Mouse (Mus musculus) heart, adult 2 months (tissue): ENCODE measurements around the gene Atp2a1. TPM values are rescaled to one million over a fixed set of nuclear protein-coding genes. Genes with fewer than 3 reads are reported as not detected.

ENCODE experiments used
- DNase-seq, 2 experiments: peaks; one replicate each; pipeline ENCODE4 v3.0.0; 2021
- H3K27ac ChIP-seq: fragments of 200-600 bp; 2 replicates; pipeline ENCODE4 v1.8.1; 2022
- H3K27me3 ChIP-seq: fragments of 200-500 bp; 2 replicates; pipeline ENCODE4 v1.6.1; 2012; ENCODE audit warnings: mild to moderate bottlenecking, low read length, inconsistent platforms, mixed read lengths; ENCODE audit not compliant: control insufficient read depth, insufficient read depth
- H3K36me3 ChIP-seq: fragments of 200-500 bp; 2 replicates; pipeline ENCODE4 v1.6.1; 2012; ENCODE audit warnings: low read length, inconsistent platforms; ENCODE audit not compliant: control insufficient read depth, insufficient read depth
- H3K4me1 ChIP-seq: fragments of 200-500 bp; 2 replicates; pipeline ENCODE4 v1.6.1; 2011; ENCODE audit warnings: low read length; ENCODE audit not compliant: control insufficient read depth, insufficient read depth
- H3K4me3 ChIP-seq: fragments of 200-600 bp; 2 replicates; pipeline ENCODE4 v1.8.1; 2022
- H3K79me2 ChIP-seq: fragments of 200-500 bp; replicated peaks from 2 replicates; pipeline ENCODE4 v1.6.1; 2012; ENCODE audit warnings: mild to moderate bottlenecking, inconsistent platforms, low read length, moderate library complexity, mixed read lengths; ENCODE audit not compliant: control insufficient read depth, insufficient read depth
- H3K9ac ChIP-seq: fragments of 200-500 bp; 2 replicates; pipeline ENCODE4 v1.6.1; 2012; ENCODE audit warnings: low read depth, mild to moderate bottlenecking, control low read depth, inconsistent platforms, low read length, mixed read lengths
- CTCF ChIP-seq: fragments of 200-600 bp; IDR thresholded peaks from 2 replicates; pipeline ENCODE4 v1.8.1; 2022; ENCODE audit warnings: antibody characterized with exemption, mild to moderate bottlenecking, moderate library complexity
- EP300 ChIP-seq: fragments of 200-500 bp; IDR thresholded peaks from 2 replicates; pipeline ENCODE4 v1.6.1; 2011; ENCODE audit warnings: low read depth, low read length, control low read depth; ENCODE audit not compliant: insufficient read depth
- POLR2A ChIP-seq: fragments of 200-500 bp; IDR thresholded peaks from 2 replicates; pipeline ENCODE4 v1.6.1; 2011; ENCODE audit warnings: mild to moderate bottlenecking, low read depth, low read length, control low read depth; ENCODE audit not compliant: insufficient read depth
- WGBS: fragments of 180-500 bp; shearing (Covaris S2); methylation state at CpG from one replicate; pipeline ENCODE4 v1.1.7; 2018; 5-methylcytosine and 5-hydroxymethylcytosine counted together
- intact Hi-C: fragments of 180-260 bp; cut with DNase I; formaldehyde crosslinking; loops from one replicate; pipeline ENCODE4 v1.15.1; 2025
- polyA plus RNA-seq: library from polyadenylated mRNA; depleted of rRNA; stranded (reverse); fragments of >200 nt; gene quantifications from 2 replicates; pipeline ENCODE4 v1.2.3, GENCODE M21; 2012
- total RNA-seq, 2 experiments: library from RNA; stranded (reverse); gene quantifications; 2 replicates each; pipeline ENCODE4 v1.2.3; 2021

The Atp2a1 gene
- total and polyA plus RNA-seq, 3 experiments: 1.1 to 6.6 (median 1.3) TPM

GRCm38 (mm10) chr7:126481699-126482098 lies 18.8 kb upstream of the Atp2a1 start:
- no peaks in the 10 kb centered on the region for H3K27me3 ChIP-seq
- WGBS: 14% methylated on average over 5 of the region's 5 CpGs

DNA sequence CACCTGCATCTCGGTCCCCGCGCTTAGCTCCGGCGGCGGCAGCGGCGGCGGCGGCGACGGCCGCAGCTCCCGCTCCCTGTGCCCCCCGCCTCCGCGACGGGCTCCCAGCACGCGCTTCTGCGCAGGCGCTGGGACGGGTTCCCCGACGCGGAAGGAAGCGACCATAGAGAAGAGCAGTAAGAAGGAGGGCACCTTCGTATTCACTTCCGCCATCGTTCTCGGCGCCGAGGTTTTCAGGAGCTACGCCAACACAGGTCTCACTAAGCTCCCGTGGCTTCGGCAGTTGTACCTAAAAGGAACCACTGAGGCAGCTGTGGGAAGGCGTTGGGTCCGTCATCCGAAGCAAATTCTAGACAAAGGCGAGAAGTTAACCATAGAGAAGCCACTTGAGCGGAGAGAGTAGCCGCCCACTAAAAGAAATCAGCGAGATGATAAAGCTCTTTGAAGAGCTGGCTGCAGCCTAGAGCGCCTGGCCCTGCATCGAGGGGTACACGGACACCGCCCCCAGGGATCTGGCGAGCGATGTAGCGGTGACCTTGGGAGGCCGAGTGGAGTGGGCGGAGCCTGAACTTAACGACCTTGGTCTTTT lies 12.2 kb upstream of the Atp2a1 start, which contains the start of gene Sh2b1:
Gene Sh2b1 (minus strand): TSS at position 432 of the 589 bp plus-strand sequence.
- peak; percentile 57 for TF ChIP-seq CTCF
- peak; percentile 89 for TF ChIP-seq POLR2A
- TF ChIP-seq EP300: peak; percentile 25; the same call in 1 of the 2 replicates
- Histone ChIP-seq H3K27ac (peak within 1 kb of the TSS; percentile 95), H3K4me1 (peaks cover 2% of the 10 kb centered on the region), H3K4me3 (peak within 1 kb of the TSS; percentile 66), H3K9ac (peak within 1 kb of the TSS; percentile 84), H3K27me3 (no peaks in the 10 kb centered on the region), H3K79me2 (no peaks in the 10 kb centered on the region), H3K36me3 (no peaks in the 10 kb centered on the region)
- intact Hi-C loops: loop anchor here (2.0 kb wide), 1 partner anchor 92 kb away; the partner anchor contains the start of gene Eif3c
- DNase-seq: peak; percentile 89 to 92
- under 1% methylated on average over 53 of the region's 53 CpGs for WGBS

More at GRCm38 (mm10) chr7:126481699-126482098, 18.8 kb upstream of the Atp2a1 start:
- H3K36me3 ChIP-seq: no peaks in the 10 kb centered on the region
- H3K4me3 ChIP-seq: peak overlapping the region; percentile 53
- H3K4me1 ChIP-seq: no peaks in the 10 kb centered on the region
- H3K9ac ChIP-seq: no peak overlapping the region
- no peaks in the 10 kb centered on the region for H3K79me2 ChIP-seq
- no peak for DNase-seq
- intact Hi-C loops: loop anchor here (1.0 to 5.0 kb wide), 3 partner anchors 47 to 156 kb away; partner anchors contain the start of gene Nfatc2ip
- TF ChIP-seq POLR2A (no peak), CTCF (peak; percentile 88), EP300 (no peak)
- H3K27ac ChIP-seq: peak overlapping the region; percentile 65

GRCm38 (mm10) chr7:126474486-126474955 lies 11.6 kb upstream of the Atp2a1 start:
- intact Hi-C loops: loop anchor here (2.0 kb wide), 1 partner anchor 92 kb away; the partner anchor contains the start of gene Eif3c
- TF ChIP-seq EP300: no peak
- no peak for TF ChIP-seq CTCF
- TF ChIP-seq POLR2A: no peak
- no peaks in the 10 kb centered on the region for H3K79me2 ChIP-seq
- no peaks in the 10 kb centered on the region for H3K36me3 ChIP-seq
- H3K4me1 ChIP-seq: peaks cover 2% of the 10 kb centered on the region
- H3K27me3 ChIP-seq: no peaks in the 10 kb centered on the region
- H3K27ac ChIP-seq: peak overlapping the region; percentile 95
- H3K9ac ChIP-seq: peak overlapping the region; percentile 84
- 0% methylated on average over 26 of the region's 27 CpGs for WGBS
- H3K4me3 ChIP-seq: peak overlapping the region; percentile 66
- peak in 1 of 2 experiments; percentile 36 for DNase-seq

DNA sequence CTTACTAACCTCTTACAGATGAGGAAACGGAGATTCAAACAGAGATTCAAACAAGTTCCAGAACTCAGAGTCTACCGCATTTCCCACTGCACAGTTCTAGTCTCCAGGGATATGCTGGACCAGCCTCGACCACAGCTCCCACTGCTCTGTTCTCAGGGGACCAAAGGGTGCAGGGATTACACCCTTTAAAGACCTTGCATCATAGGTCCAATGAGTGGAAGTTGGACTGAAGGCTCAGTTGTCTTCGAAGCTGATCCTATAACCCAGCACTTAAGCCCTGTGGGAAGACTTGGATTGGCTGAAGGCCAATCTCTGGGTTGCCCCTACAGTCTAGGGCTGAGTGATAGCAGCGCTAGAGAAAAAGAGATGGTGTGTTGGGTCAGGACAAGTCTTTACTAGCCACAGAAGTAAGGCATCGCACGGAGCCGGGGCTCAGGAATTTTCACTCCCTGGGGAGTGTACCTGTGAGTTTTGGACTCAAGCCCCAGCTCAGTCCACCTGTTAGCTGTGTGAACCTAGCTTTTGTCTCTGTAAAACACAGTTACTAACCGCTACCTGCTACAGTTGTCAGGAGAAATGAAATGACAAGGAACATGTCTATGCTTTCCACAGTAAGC lies 10.7 kb upstream of the Atp2a1 start:
- Histone ChIP-seq H3K4me3 (peak overlapping the region; percentile 66), H3K9ac (no peak overlapping the region), H3K4me1 (peaks cover 2% of the 10 kb centered on the region), H3K36me3 (no peaks in the 10 kb centered on the region), H3K27me3 (no peaks in the 10 kb centered on the region), H3K79me2 (no peaks in the 10 kb centered on the region), H3K27ac (no peak overlapping the region; the same call in 1 of the 2 replicates)
- intact Hi-C loops: loop anchor here (2.0 kb wide), 1 partner anchor 93 kb away; the partner anchor contains the start of gene Eif3c
- DNase-seq: no peak
- TF ChIP-seq CTCF: no peak
- no peak for TF ChIP-seq POLR2A
- no peak for TF ChIP-seq EP300
- 57% methylated on average over 9 of the region's 9 CpGs for WGBS

DNA sequence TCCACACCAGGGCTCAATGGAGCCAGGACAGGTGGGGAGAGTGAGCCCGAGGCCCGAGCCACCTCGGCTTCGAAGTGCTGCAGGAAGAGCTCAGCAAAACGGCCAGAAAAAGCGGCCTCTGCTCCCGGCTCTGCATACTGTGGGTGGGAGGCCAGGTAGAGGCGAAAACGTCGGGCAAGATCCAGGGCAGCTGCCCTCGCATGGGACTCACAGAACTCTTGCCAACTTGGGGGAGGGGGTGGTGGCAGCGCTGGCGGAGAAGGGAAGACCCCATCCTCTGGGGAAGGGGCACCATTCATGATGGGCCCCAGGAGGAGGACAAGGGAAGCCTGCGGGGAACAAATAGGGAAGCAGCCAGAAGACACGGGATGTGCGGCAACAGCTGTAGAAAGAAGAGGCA lies 9.8 kb upstream of the Atp2a1 start:
- DNase-seq: no peak
- 86% methylated on average over 16 of the region's 16 CpGs for WGBS
- intact Hi-C loops: no loop called here
- Histone ChIP-seq H3K9ac (no peak overlapping the region), H3K4me1 (peaks cover 2% of the 10 kb centered on the region), H3K36me3 (no peaks in the 10 kb centered on the region), H3K27ac (no peak overlapping the region), H3K79me2 (no peaks in the 10 kb centered on the region), H3K27me3 (no peaks in the 10 kb centered on the region), H3K4me3 (no peak overlapping the region)
- TF ChIP-seq EP300 (no peak), CTCF (no peak), POLR2A (no peak)

GRCm38 (mm10) chr7:126472306-126472705 lies 9.4 kb upstream of the Atp2a1 start:
- Histone ChIP-seq H3K36me3 (no peaks in the 10 kb centered on the region), H3K9ac (no peak overlapping the region), H3K27ac (no peak overlapping the region), H3K4me3 (no peak overlapping the region), H3K79me2 (no peaks in the 10 kb centered on the region), H3K4me1 (peaks cover 2% of the 10 kb centered on the region), H3K27me3 (no peaks in the 10 kb centered on the region)
- intact Hi-C loops: no loop called here
- WGBS: 73% methylated on average over 13 of the region's 13 CpGs
- TF ChIP-seq EP300 (no peak), CTCF (no peak), POLR2A (no peak)
- DNase-seq: no peak
